Mouse (Mus musculus) CH12.LX (cell line): Measurements from ENCODE around the gene Ppp1r27. TPM values are rescaled to one million over a fixed set of nuclear protein-coding genes. Genes with fewer than 3 reads are reported as not detected.

ENCODE experiments used
- DNase-seq: peaks from one replicate; pipeline ENCODE4 v3.0.0-alpha.2; 2013; ENCODE audit errors: extremely low read depth
- H3K27ac ChIP-seq: 2 replicates; pipeline ENCODE4 v1.5.1; 2012; ENCODE audit warnings: low read depth, mild to moderate bottlenecking, control low read depth, moderate library complexity; ENCODE audit not compliant: insufficient read depth
- H3K27me3 ChIP-seq: replicated peaks from 2 replicates; pipeline ENCODE3; 2012; ENCODE audit warnings: inconsistent platforms
- H3K36me3 ChIP-seq, 2 experiments: replicated peaks in 1 of 2; 2 replicates each; pipeline versions ENCODE3 to v1.6.1; 2012; ENCODE audit warnings: inconsistent platforms in 1 of 2, low read length in 1 of 2, mild to moderate bottlenecking in 1 of 2, mixed read lengths in 1 of 2, moderate library complexity in 1 of 2; ENCODE audit not compliant: control insufficient read depth in 1 of 2, insufficient read depth in 1 of 2
- H3K4me1 ChIP-seq, 2 experiments: 2 replicates each; pipeline ENCODE4 v1.6.1; 2012; ENCODE audit warnings: inconsistent platforms in 1 of 2, moderate library complexity in 1 of 2; ENCODE audit not compliant: insufficient read depth in 2 of 2, control insufficient read depth in 1 of 2
- H3K4me2 ChIP-seq: 2 replicates; pipeline ENCODE4 v1.6.1; 2012; ENCODE audit warnings: low read depth, mild to moderate bottlenecking, control low read depth; ENCODE audit not compliant: poor library complexity, insufficient read depth, severe bottlenecking
- H3K4me3 ChIP-seq, 3 experiments: fragments of 150-350 bp in 1 of 3; sonication (generic) in 1 of 3; replicated peaks in 1 of 3; 2 replicates each; pipeline versions ENCODE3 to v1.5.1; 2011 to 2012; ENCODE audit warnings: low read depth in 2 of 3, low read length in 2 of 3, mild to moderate bottlenecking in 2 of 3, moderate library complexity in 2 of 3, control low read depth in 1 of 3, improper control_type of control experiment in 1 of 3, inconsistent platforms in 1 of 3, mixed read lengths in 1 of 3; ENCODE audit not compliant: poor library complexity in 1 of 3
- H3K79me2 ChIP-seq: replicated peaks from 2 replicates; pipeline ENCODE4 v1.6.1; 2012; ENCODE audit warnings: mild to moderate bottlenecking, moderate library complexity; ENCODE audit not compliant: control insufficient read depth, poor library complexity, insufficient read depth, severe bottlenecking; ENCODE audit errors: extremely low read depth
- H3K9ac ChIP-seq: 2 replicates; pipeline ENCODE4 v1.6.1; 2012; ENCODE audit warnings: low read depth, mild to moderate bottlenecking, control low read depth, moderate library complexity; ENCODE audit not compliant: insufficient read depth
- H3K9me3 ChIP-seq: replicated peaks from 2 replicates; pipeline ENCODE3; 2012; ENCODE audit warnings: low read length, inconsistent platforms, mixed read lengths
- BHLHE40 ChIP-seq: IDR thresholded peaks from 2 replicates; pipeline ENCODE4 v1.6.1; 2011; ENCODE audit warnings: mild to moderate bottlenecking, low read depth, low read length, improper control_type of control experiment
- CHD1 ChIP-seq: IDR thresholded peaks from 2 replicates; pipeline ENCODE4 v1.6.1; 2012; ENCODE audit warnings: low read depth, low read length, improper control_type of control experiment, inconsistent platforms
- CHD2 ChIP-seq: IDR thresholded peaks from 2 replicates; pipeline ENCODE4 v1.6.1; 2011; ENCODE audit warnings: low read length, improper control_type of control experiment
- CTCF ChIP-seq, 2 experiments: IDR thresholded peaks in 1 of 2; conservative IDR thresholded peaks in 1 of 2; 2 replicates each; pipeline ENCODE4 v1.5.1; 2011 to 2012; ENCODE audit warnings: low read depth in 2 of 2, low read length in 2 of 2, improper control_type of control experiment in 1 of 2, inconsistent platforms in 1 of 2, mild to moderate bottlenecking in 1 of 2, moderate library complexity in 1 of 2
- E2F4 ChIP-seq: IDR thresholded peaks from 2 replicates; pipeline ENCODE4 v1.6.1; 2011; ENCODE audit warnings: low read depth, low read length, improper control_type of control experiment; ENCODE audit not compliant: insufficient replicate concordance
- ELF1 ChIP-seq: IDR thresholded peaks from 2 replicates; pipeline ENCODE4 v1.6.1; 2014; ENCODE audit warnings: low read depth, mild to moderate bottlenecking, inconsistent platforms, low read length, improper control_type of control experiment
- EP300 ChIP-seq: IDR thresholded peaks from 2 replicates; pipeline ENCODE4 v1.6.1; 2011; ENCODE audit warnings: low read length, improper control_type of control experiment
- ETS1 ChIP-seq: conservative IDR thresholded peaks from 2 replicates; pipeline ENCODE4 v1.6.1; 2012; ENCODE audit warnings: low read depth, mild to moderate bottlenecking, inconsistent platforms, low read length, improper control_type of control experiment, moderate library complexity
- GABPA ChIP-seq: IDR thresholded peaks from 2 replicates; pipeline ENCODE4 v1.6.1; 2012; ENCODE audit warnings: low read depth, low read length, improper control_type of control experiment, inconsistent platforms; ENCODE audit not compliant: insufficient replicate concordance
- HCFC1 ChIP-seq: IDR thresholded peaks from 2 replicates; pipeline ENCODE4 v1.6.1; 2012; ENCODE audit warnings: low read depth, mild to moderate bottlenecking, inconsistent platforms, low read length, improper control_type of control experiment
- IRF4 ChIP-seq: IDR thresholded peaks from 2 replicates; pipeline ENCODE4 v1.6.1; 2014; ENCODE audit warnings: low read depth, mild to moderate bottlenecking, inconsistent platforms, low read length, improper control_type of control experiment
- JUN ChIP-seq: IDR thresholded peaks from 2 replicates; pipeline ENCODE4 v1.6.1; 2011; ENCODE audit warnings: low read depth, mild to moderate bottlenecking, low read length, improper control_type of control experiment, moderate library complexity; ENCODE audit not compliant: insufficient read depth
- JUND ChIP-seq: conservative IDR thresholded peaks from 2 replicates; pipeline ENCODE4 v1.6.1; 2011; ENCODE audit warnings: low read depth, low read length, improper control_type of control experiment
- KAT2A ChIP-seq: IDR thresholded peaks from 2 replicates; pipeline ENCODE4 v1.6.1; 2012; ENCODE audit warnings: low read length, improper control_type of control experiment, inconsistent platforms; ENCODE audit not compliant: insufficient replicate concordance
- MAFK ChIP-seq: IDR thresholded peaks from 2 replicates; pipeline ENCODE4 v1.6.1; 2011; ENCODE audit warnings: low read length, improper control_type of control experiment; ENCODE audit not compliant: insufficient replicate concordance
- MAX ChIP-seq: IDR thresholded peaks from 2 replicates; pipeline ENCODE4 v1.6.1; 2011; ENCODE audit warnings: low read length, improper control_type of control experiment
- MAZ ChIP-seq: IDR thresholded peaks from 2 replicates; pipeline ENCODE4 v1.6.1; 2012; ENCODE audit warnings: low read depth, mild to moderate bottlenecking, inconsistent platforms, low read length, improper control_type of control experiment, moderate library complexity
- MEF2A ChIP-seq: IDR thresholded peaks from 2 replicates; pipeline ENCODE4 v1.6.1; 2014; ENCODE audit warnings: low read depth, mild to moderate bottlenecking, inconsistent platforms, low read length, improper control_type of control experiment, borderline replicate concordance
- MXI1 ChIP-seq: IDR thresholded peaks from 2 replicates; pipeline ENCODE4 v1.6.1; 2011; ENCODE audit warnings: mild to moderate bottlenecking, low read depth, low read length, improper control_type of control experiment
- MYC ChIP-seq: IDR thresholded peaks from 2 replicates; pipeline ENCODE4 v1.6.1; 2011; ENCODE audit warnings: low read depth, mild to moderate bottlenecking, improper control_type of control experiment, low read length
- NELFE ChIP-seq: IDR thresholded peaks from 2 replicates; pipeline ENCODE4 v1.6.1; 2011; ENCODE audit warnings: low read depth, low read length, improper control_type of control experiment
- NRF1 ChIP-seq: IDR thresholded peaks from 2 replicates; pipeline ENCODE4 v1.6.1; 2014; ENCODE audit warnings: low read depth, mild to moderate bottlenecking, inconsistent platforms, low read length, improper control_type of control experiment, moderate library complexity
- PAX5 ChIP-seq: IDR thresholded peaks from 2 replicates; pipeline ENCODE4 v1.6.1; 2012; ENCODE audit warnings: low read length, inconsistent platforms, mixed read lengths
- POLR2A ChIP-seq: IDR thresholded peaks from 2 replicates; pipeline ENCODE4 v1.6.1; 2011; ENCODE audit warnings: low read depth, mild to moderate bottlenecking, improper control_type of control experiment, low read length
- POLR2AphosphoS2 ChIP-seq: IDR thresholded peaks from 2 replicates; pipeline ENCODE4 v1.6.1; 2011; ENCODE audit warnings: low read depth, low read length, improper control_type of control experiment
- RAD21 ChIP-seq: IDR thresholded peaks from 2 replicates; pipeline ENCODE4 v1.6.1; 2011; ENCODE audit warnings: low read depth, mild to moderate bottlenecking, low read length, improper control_type of control experiment, moderate library complexity
- RCOR1 ChIP-seq: conservative IDR thresholded peaks from 2 replicates; pipeline ENCODE4 v1.6.1; 2012; ENCODE audit warnings: low read depth, mild to moderate bottlenecking, inconsistent platforms, low read length, improper control_type of control experiment
- SIN3A ChIP-seq: IDR thresholded peaks from 2 replicates; pipeline ENCODE4 v1.6.1; 2012; ENCODE audit warnings: low read length, improper control_type of control experiment, inconsistent platforms
- SMC3 ChIP-seq: IDR thresholded peaks from 2 replicates; pipeline ENCODE4 v1.6.1; 2011; ENCODE audit warnings: low read depth, low read length, improper control_type of control experiment
- TBP ChIP-seq: conservative IDR thresholded peaks from 2 replicates; pipeline ENCODE4 v1.6.1; 2011; ENCODE audit warnings: low read depth, low read length, improper control_type of control experiment
- TCF12 ChIP-seq: IDR thresholded peaks from 2 replicates; pipeline ENCODE4 v1.6.1; 2014; ENCODE audit warnings: low read depth, mild to moderate bottlenecking, inconsistent platforms, low read length, improper control_type of control experiment
- UBTF ChIP-seq: IDR thresholded peaks from 2 replicates; pipeline ENCODE4 v1.6.1; 2012; ENCODE audit warnings: low read depth, mild to moderate bottlenecking, inconsistent platforms, low read length, improper control_type of control experiment, moderate library complexity
- USF1 ChIP-seq: IDR thresholded peaks from 2 replicates; pipeline ENCODE4 v1.6.1; 2014; ENCODE audit warnings: low read depth, mild to moderate bottlenecking, inconsistent platforms, low read length, improper control_type of control experiment
- USF2 ChIP-seq: conservative IDR thresholded peaks from 2 replicates; pipeline ENCODE4 v1.6.1; 2011; ENCODE audit warnings: low read depth, low read length, improper control_type of control experiment
- ZC3H11A ChIP-seq: IDR thresholded peaks from 2 replicates; pipeline ENCODE4 v1.6.1; 2012; ENCODE audit warnings: low read depth, mild to moderate bottlenecking, inconsistent platforms, low read length, improper control_type of control experiment
- ZKSCAN1 ChIP-seq: IDR thresholded peaks from 2 replicates; pipeline ENCODE4 v1.6.1; 2012; ENCODE audit warnings: low read depth, inconsistent platforms, low read length, improper control_type of control experiment, borderline replicate concordance
- ZMIZ1 ChIP-seq: IDR thresholded peaks from 2 replicates; pipeline ENCODE4 v1.6.1; 2012; ENCODE audit warnings: low read depth, mild to moderate bottlenecking, inconsistent platforms, low read length, improper control_type of control experiment
- ZNF384 ChIP-seq: IDR thresholded peaks from 2 replicates; pipeline ENCODE4 v1.6.1; 2012; ENCODE audit warnings: low read depth, low read length, improper control_type of control experiment, inconsistent platforms
- dilution Hi-C: fragments of 300-500 bp; cut with MboI; formaldehyde crosslinking; loops from 2 replicates; pipeline ENCODE4 v1.14.3; 2020; ENCODE audit warnings: low sequenced_read_pairs; ENCODE audit not compliant: extremely low pct_unique_long_range_greater_than_20kb, extremely low pct_ligation_motif_present
- in situ Hi-C: fragments of 300-500 bp; cut with MboI; formaldehyde crosslinking; loops from 3 replicates; pipeline ENCODE4 v1.14.3; 2019; ENCODE audit warnings: low sequenced_read_pairs, low pct_ligation_motif_present, low pct_unique_long_range_greater_than_20kb, mixed read lengths
- polyA plus RNA-seq: library from polyadenylated mRNA; unstranded; fragments of >175 nt; gene quantifications from 2 replicates; pipeline ENCODE4 v1.2.1, GENCODE M21; 2012; ENCODE audit warnings: low read depth; ENCODE audit not compliant: insufficient read length
- total RNA-seq, 2 experiments: library from RNA; depleted of rRNA; stranded (reverse); fragments of 300-350 nt in 1 of 2; fragments of >200 nt in 1 of 2; gene quantifications; 2 replicates each; pipeline ENCODE4 v1.2.3; 2012 to 2014

The Ppp1r27 gene
- total and polyA plus RNA-seq, 3 experiments: not detected

DNA sequence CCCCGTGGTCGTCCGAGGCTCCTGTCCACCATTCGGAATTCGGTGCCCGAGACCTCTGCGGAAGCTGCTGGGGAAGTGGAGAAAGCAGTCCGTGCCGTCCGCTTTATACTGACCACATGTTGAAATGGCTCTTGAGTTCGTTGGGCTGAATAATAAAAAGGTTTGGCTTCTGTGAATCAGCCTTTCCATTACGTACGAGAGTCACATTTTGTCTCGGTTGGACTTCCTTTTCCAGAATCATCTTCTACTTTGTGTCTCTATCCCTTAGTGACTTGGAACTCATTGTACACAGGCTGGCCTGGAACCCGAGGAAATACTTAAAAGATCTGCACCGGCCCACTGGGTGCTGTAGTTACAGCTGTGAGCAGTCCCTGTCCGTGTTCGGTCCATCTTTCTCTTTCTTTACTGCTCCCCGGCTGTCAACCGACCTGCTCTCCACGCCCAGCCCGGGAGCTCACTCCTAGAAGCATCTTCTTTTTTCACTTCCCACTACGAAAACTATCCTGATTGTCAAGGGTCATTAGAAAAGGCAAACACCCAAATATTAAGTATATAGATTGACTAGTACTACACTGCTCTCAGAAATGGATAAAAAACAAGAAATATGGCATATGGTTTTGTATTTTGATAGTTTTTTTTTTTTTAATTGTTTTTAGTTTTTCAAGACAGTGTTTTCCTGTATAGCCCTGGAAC lies 22.8 kb upstream of the Ppp1r27 start:
- dilution Hi-C loops (no loop called here), in situ Hi-C loops (no loop called here)
- DNase-seq: peak; percentile 74
- Histone ChIP-seq H3K9ac (peak overlapping the region; percentile 98), H3K27me3 (no peaks in the 10 kb centered on the region), H3K4me3 (peak overlapping the region; percentile 81 to 93 (median 93)), H3K9me3 (no peaks in the 10 kb centered on the region), H3K27ac (peak overlapping the region; percentile 92), H3K4me2 (peak overlapping the region; percentile 75), H3K4me1 (peaks cover 8 to 58% of the 10 kb centered on the region in 2 experiments), H3K79me2 (peaks cover 34% of the 10 kb centered on the region), H3K36me3 (peaks cover 36 to 48% of the 10 kb centered on the region in 2 experiments)
- TF ChIP-seq EP300 (peak; percentile 51), NELFE (no peak), GABPA (no peak), E2F4 (0 out of 2 replicates have a peak, but pooled peaks have one; percentile 25), HCFC1 (no peak; the same call in 1 of the 2 replicates), CTCF (conservative IDR thresholded peaks at IDR 0.05 in 1 of 2, IDR thresholded peaks at IDR 0.05 in 1 of 2; ENCODE audit: low read depth in 2 of 2, low read length in 2 of 2) (no peak), POLR2AphosphoS2 (no peak; the same call in 1 of the 2 replicates), BHLHE40 (no peak), MAFK (no peak), ZKSCAN1 (no peak), TBP (peak; percentile 47; the same call in 1 of the 2 replicates), JUN (peak; percentile 87), MXI1 (peak; percentile 64), IRF4 (no peak), USF1 (no peak), ETS1 (peak; percentile 77), SMC3 (no peak), MAZ (no peak), TCF12 (no peak), KAT2A (no peak), USF2 (no peak), MAX (peak; percentile 75; the same call in 1 of the 2 replicates), ZMIZ1 (peak; percentile 2; the same call in 1 of the 2 replicates), CHD2 (peak; percentile 9; the same call in 1 of the 2 replicates), POLR2A (no peak; the same call in 1 of the 2 replicates), PAX5 (no peak), ZNF384 (peak; percentile 34; the same call in 1 of the 2 replicates), ZC3H11A (no peak), RCOR1 (no peak), JUND (peak; percentile 91), SIN3A (peak; percentile 13; the same call in 1 of the 2 replicates), NRF1 (no peak), ELF1 (no peak), MEF2A (no peak), MYC (peak; percentile 96), RAD21 (no peak), CHD1 (peak; percentile 93), UBTF (peak; percentile 39; the same call in 1 of the 2 replicates)
